Mouse (Mus musculus) lung, postnatal 10 days (tissue): Measurements from ENCODE around the gene Wfdc8.
A peak's percentile ranks its signal among the peaks of the same experiment; 100 is the strongest.
"Not testable (repeated sequence)": the region's sequence is repeated elsewhere in the genome, so short reads cannot be mapped to it uniquely, and the experiment has no call there.

Source experiments
- DNase-seq: peaks from one replicate; pipeline ENCODE4 v3.0.0; 2021

The Wfdc8 gene

GRCm38 (mm10) chr2:164613471-164613870 lies at the start of gene Wfdc8, which contains the start of gene Wfdc6b:
Gene Wfdc8 (minus strand): TSS chr2:164613626.
Gene Wfdc6b (plus strand): TSS chr2:164613522.
- peak; percentile 81 for DNase-seq

GRCm38 (mm10) chr2:164656483-164656882 lies 43.1 kb upstream of the Wfdc8 start, which contains the start of gene Wfdc9:
Gene Wfdc9 (minus strand): TSS chr2:164656583.
- DNase-seq: no peak

GRCm38 (mm10) chr2:164655858-164656257 lies 42.4 kb upstream of the Wfdc8 start, which contains the start of gene Wfdc10:
Gene Wfdc10 (plus strand): TSS chr2:164656046.
- peak; percentile 72 for DNase-seq

- peak; percentile 24 for DNase-seq
Observed at GRCm38 (mm10) chr2:164641881-164642673, 28.7 kb upstream of the Wfdc8 start.

- no peak for DNase-seq
Observed at GRCm38 (mm10) chr2:164641129-164641528, 27.7 kb upstream of the Wfdc8 start.

- DNase-seq: no peak
Observed at GRCm38 (mm10) chr2:164638696-164639095, 25.3 kb upstream of the Wfdc8 start, which contains the start of gene Wfdc16. Gene Wfdc16 (minus strand): TSS chr2:164638796.

- DNase-seq: no peak
Observed at GRCm38 (mm10) chr2:164635266-164635665, 21.8 kb upstream of the Wfdc8 start.

GRCm38 (mm10) chr2:164621775-164622174 lies 8.3 kb upstream of the Wfdc8 start:
- DNase-seq: no peak

- DNase-seq: peak; percentile 25
Observed at GRCm38 (mm10) chr2:164619050-164619449, 5.6 kb upstream of the Wfdc8 start.

- DNase-seq: no peak
Observed at GRCm38 (mm10) chr2:164615386-164615785, 2.0 kb upstream of the Wfdc8 start.

- no peak for DNase-seq
Observed at GRCm38 (mm10) chr2:164608781-164609180, 4.6 kb downstream of the Wfdc8 start.

GRCm38 (mm10) chr2:164604411-164604810 lies 9.0 kb downstream of the Wfdc8 start:
- DNase-seq: no peak

- DNase-seq: no peak
Observed at GRCm38 (mm10) chr2:164603482-164603881, 9.9 kb downstream of the Wfdc8 start.

GRCm38 (mm10) chr2:164600179-164600578 lies 13.2 kb downstream of the Wfdc8 start:
- DNase-seq: no peak

- no peak for DNase-seq
Observed at GRCm38 (mm10) chr2:164593494-164593893, 19.9 kb downstream of the Wfdc8 start, which contains the start of gene Eppin. Gene Eppin (minus strand): TSS chr2:164593594.

GRCm38 (mm10) chr2:164592014-164592413 lies 21.4 kb downstream of the Wfdc8 start:
- DNase-seq: peak; percentile 57

GRCm38 (mm10) chr2:164585025-164585725 lies 28.3 kb downstream of the Wfdc8 start, which contains the start of gene Wfdc6a:
Gene Wfdc6a (minus strand): TSS chr2:164585447.
- peak; percentile 57 for DNase-seq

GRCm38 (mm10) chr2:164573359-164573758 lies 40.1 kb downstream of the Wfdc8 start, which contains the start of gene Spint3:
Gene Spint3 (minus strand): TSS chr2:164573459.
- not testable (repeated sequence) for DNase-seq

GRCm38 (mm10) chr2:164567460-164567859 lies 46.0 kb downstream of the Wfdc8 start:
- DNase-seq: no peak

- no peak for DNase-seq
Observed at GRCm38 (mm10) chr2:164566997-164567396, 46.4 kb downstream of the Wfdc8 start.

GRCm38 (mm10) chr2:164564346-164564745 lies 49.1 kb downstream of the Wfdc8 start:
- DNase-seq: no peak

GRCm38 (mm10) chr2:164563339-164564038 lies 49.9 kb downstream of the Wfdc8 start:
- peak; percentile 66 for DNase-seq
